Mouse (Mus musculus): ENCODE data around the gene Efhd1.

GRCm38 (mm10) chr1:87243021-87243420 lies 21.1 kb upstream of the Efhd1 start:
- TF ChIP-seq CTCF (IDR thresholded peaks at IDR 0.05; ENCODE audit: low read depth), result no peak
- no peak for TF ChIP-seq EP300 (IDR thresholded peaks at IDR 0.05; ENCODE audit: low read depth)
